Mouse (Mus musculus): Measurements from ENCODE around the gene Tom1l2.

- TF ChIP-seq CTCF (IDR thresholded peaks at IDR 0.05; ENCODE audit: low read depth) (no peak), EP300 (IDR thresholded peaks at IDR 0.05; ENCODE audit: low read depth) (no peak)
These were observed 63.7 kb downstream of the Tom1l2 start for GRCm38 (mm10) chr11:60288980-60289379.
